Mouse (Mus musculus) bone marrow macrophage, adult 2 months (primary cell): ENCODE results near the gene Gsk3b.

Experiments used
- CTCF ChIP-seq: IDR thresholded peaks from 2 replicates; pipeline ENCODE4 v1.5.1; 2012; ENCODE audit warnings: low read depth, mild to moderate bottlenecking, low read length, moderate library complexity
- POLR2A ChIP-seq: IDR thresholded peaks from 2 replicates; pipeline ENCODE4 v1.6.1; 2012; ENCODE audit warnings: mild to moderate bottlenecking, low read depth, low read length, borderline replicate concordance

DNA sequence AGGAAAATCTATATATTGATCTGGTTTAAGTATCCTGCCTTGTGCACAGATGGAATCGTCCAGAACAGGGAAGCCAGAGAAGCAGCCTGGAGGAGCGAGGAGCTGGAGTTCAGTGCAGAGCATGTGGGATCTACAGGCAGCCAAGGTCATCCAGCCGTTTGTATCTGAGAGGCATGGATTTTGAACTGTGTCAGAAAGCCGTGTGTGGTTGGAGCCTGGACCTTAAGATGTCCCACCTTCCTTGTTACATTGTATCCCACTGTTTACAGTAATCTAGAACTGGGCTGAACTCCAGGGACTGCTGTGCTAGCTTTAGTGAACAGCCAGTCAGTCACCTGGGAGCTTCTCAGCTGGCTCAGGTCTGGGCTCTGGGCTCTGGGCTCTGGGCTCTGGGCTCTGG is 197.7 kb downstream of the Gsk3b start:
- TF ChIP-seq CTCF (no peak), POLR2A (no peak)
